Comparison of ENCODE assay signal across 28 mouse cellular contexts in genomic region chr1:77450201-77450600, GRCm38 (mm10).
DNase-seq lines count a peak whose midpoint lies in the region; ATAC-seq and TF ChIP-seq lines count a peak whose summit lies in the region.
"Had no signal": no experiment of that assay in that cellular context is flagged by ENCODE, and none has a peak within 500 bp of the region (broad histone marks: within the 10 kb centered on the region; RNA-seq: fewer than 3 reads in every experiment).

No protein-coding gene starts in this region.

- no peak for ATAC-seq in lung, embryonic 14.5 days (ENCODE audit: insufficient read depth)
- ATAC-seq: forebrain, embryonic 14.5 days; forebrain, postnatal 0 days; hindbrain, embryonic 16.5 days; Patski had no signal

- H3K36me3 ChIP-seq in kidney, adult 2 months (ENCODE audit: control insufficient read depth, insufficient read depth, low read length), result no peaks in the 10 kb centered on the region
- H3K36me3 ChIP-seq in lung, embryonic 14.5 days (ENCODE audit: insufficient read depth), result no peaks in the 10 kb centered on the region
- H3K36me3 ChIP-seq: embryonic facial prominence, embryonic 15.5 days; G1E; heart, embryonic 15.5 days; hindbrain, embryonic 10.5 days; hindbrain, embryonic 13.5 days had no signal

- no peak overlapping the region for H3K4me3 ChIP-seq in kidney, adult 2 months (ENCODE audit: insufficient read depth, low read depth, low read length)
- H3K4me3 ChIP-seq in lung, embryonic 14.5 days (ENCODE audit: low read depth, low read length), result no peak overlapping the region
- H3K4me3 ChIP-seq: embryonic facial prominence, embryonic 12.5 days; embryonic facial prominence, embryonic 15.5 days; gastrocnemius, adult 2 months; heart, embryonic 15.5 days; hindbrain, embryonic 10.5 days; hindbrain, embryonic 13.5 days had no signal

- TF ChIP-seq POLR2A in kidney, adult 2 months (IDR thresholded peaks at IDR 0.05; ENCODE audit: low read depth, low read length), result no peak

- no peaks in the 10 kb centered on the region for H3K9me3 ChIP-seq in lung, embryonic 14.5 days (ENCODE audit: low read depth, low read length)
- H3K9me3 ChIP-seq: embryonic facial prominence, embryonic 12.5 days; embryonic facial prominence, embryonic 15.5 days; heart, embryonic 15.5 days; hindbrain, embryonic 10.5 days; hindbrain, embryonic 13.5 days had no signal

- DNase-seq in adrenal gland, postnatal 14 days, result peak; percentile 16
- no peak for DNase-seq in adrenal gland, adult (ENCODE audit: inconsistent age in 2 of 2, low spot score in 1 of 2)
- DNase-seq in kidney, adult 2 months, result peak; percentile 41
- no peak for DNase-seq in kidney, postnatal 4 days
- peak; percentile 52 for DNase-seq in lung, embryonic 14.5 days
- no peak for DNase-seq in lung, postnatal 14 days
- DNase-seq: adrenal gland, adult 2 months; B cell, adult 2 months; cerebellum, adult 11 months; cerebellum, adult 2 months; cerebellum, adult 9-11 months; cerebellum, postnatal 25 days; forebrain, postnatal 0 days; gastrocnemius, adult 2 months; gastrocnemius, postnatal 14 days; heart, postnatal 10 days; heart, postnatal 36 days had no signal

- TF ChIP-seq CTCF in kidney, adult 2 months (conservative IDR thresholded peaks at IDR 0.05; ENCODE audit: insufficient read depth, insufficient read length, low read depth, low read length), result no peak
- TF ChIP-seq CTCF in lung, embryonic 14.5 days (IDR thresholded peaks at IDR 0.05; ENCODE audit: low read depth), result no peak

- no peak overlapping the region for H3K4me2 ChIP-seq in lung, embryonic 14.5 days
- H3K4me2 ChIP-seq: embryonic facial prominence, embryonic 12.5 days; embryonic facial prominence, embryonic 15.5 days; heart, embryonic 11.5 days; heart, embryonic 15.5 days; hindbrain, embryonic 13.5 days had no signal

- no peak overlapping the region for H3K9ac ChIP-seq in lung, embryonic 14.5 days
- H3K9ac ChIP-seq: embryonic facial prominence, embryonic 12.5 days; embryonic facial prominence, embryonic 15.5 days; forebrain, postnatal 0 days; heart, embryonic 15.5 days; hindbrain, embryonic 13.5 days had no signal

- peaks cover 4% of the 10 kb centered on the region; the same call in 1 of the 2 replicates for H3K4me1 ChIP-seq in kidney, adult 2 months (ENCODE audit: control insufficient read depth, insufficient read depth, low read length)
- no peaks in the 10 kb centered on the region for H3K4me1 ChIP-seq in lung, embryonic 14.5 days (ENCODE audit: insufficient read depth)
- H3K4me1 ChIP-seq: embryonic facial prominence, embryonic 12.5 days; embryonic facial prominence, embryonic 15.5 days had no signal

- WGBS in kidney, adult 2 months, result 49% methylated on average over 3 of the region's 3 CpGs
- 42% methylated on average over 3 of the region's 3 CpGs for WGBS in lung, embryonic 14.5 days

- H3K27me3 ChIP-seq in kidney, adult 2 months (replicated peaks; ENCODE audit: control insufficient read depth, insufficient read depth, low read length), result no peaks in the 10 kb centered on the region; the same call in 1 of the 2 replicates
- H3K27me3 ChIP-seq in lung, embryonic 14.5 days (ENCODE audit: insufficient read depth, low read length), result no peaks in the 10 kb centered on the region
- H3K27me3 ChIP-seq: CH12.LX; embryonic facial prominence, embryonic 12.5 days; embryonic facial prominence, embryonic 15.5 days; heart, embryonic 15.5 days; hindbrain, embryonic 13.5 days; Patski had no signal

- H3K27ac ChIP-seq in kidney, adult 2 months (ENCODE audit: insufficient read depth, low read depth, low read length), result no peak overlapping the region
- no peak overlapping the region for H3K27ac ChIP-seq in lung, embryonic 14.5 days (ENCODE audit: low read depth)
- H3K27ac ChIP-seq: embryonic facial prominence, embryonic 12.5 days; embryonic facial prominence, embryonic 15.5 days; gastrocnemius, adult 2 months; heart, embryonic 15.5 days; hindbrain, embryonic 10.5 days; hindbrain, embryonic 13.5 days had no signal

Comparison
In these comparisons a context has a peak if more than half of its experiments do, and no peak if none do; other contexts are left out.
1. DNase-seq: peak in adrenal gland, postnatal 14 days (single experiment), kidney, adult 2 months (single experiment) and lung, embryonic 14.5 days (single experiment); none in adrenal gland, adult (0 of 2), kidney, postnatal 4 days (0 of 2) and lung, postnatal 14 days (single experiment).